Mouse (Mus musculus): Measurements from ENCODE around the gene Dffb. TPM values are rescaled to one million over a fixed set of nuclear protein-coding genes. Genes with fewer than 3 reads are reported as not detected.

Dffb gene
- total and polyA plus RNA-seq, 2 experiments: 1.8 to 5.9 TPM

GRCm38 (mm10) chr4:154019571-154019970, 44.6 kb upstream of the Dffb start:
- peak; percentile 38 for DNase-seq (ENCODE audit: extremely low read depth, low read depth, low spot score)
- no peak overlapping the region for H3K9ac ChIP-seq (ENCODE audit: low read depth, low read length)
- H3K79me2 ChIP-seq (ENCODE audit: control insufficient read depth, insufficient read depth, low read length): peaks cover 4% of the 10 kb centered on the region; the same call in 1 of the 2 replicates
- peaks cover 3% of the 10 kb centered on the region; the same call in 1 of the 2 replicates for H3K36me3 ChIP-seq (ENCODE audit: control insufficient read depth, insufficient read depth, low read length)
- H3K4me1 ChIP-seq (ENCODE audit: control insufficient read depth, insufficient read depth, low read length): no peaks in the 10 kb centered on the region
- no peak overlapping the region for H3K27ac ChIP-seq (replicated peaks; ENCODE audit: insufficient read depth, low read depth, low read length)
- 66% methylated on average over 7 of the region's 7 CpGs for WGBS
- H3K27me3 ChIP-seq (ENCODE audit: control insufficient read depth, insufficient read depth, low read length): no peaks in the 10 kb centered on the region
- H3K4me3 ChIP-seq (ENCODE audit: insufficient read depth, low read depth, low read length): no peak overlapping the region
- TF ChIP-seq POLR2A (IDR thresholded peaks at IDR 0.05; ENCODE audit: extremely low read depth, insufficient read depth, low read length) (no peak), CTCF (IDR thresholded peaks at IDR 0.05; ENCODE audit: low read depth, low read length) (peak; percentile 91)

GRCm38 (mm10) chr4:154015476-154015875, 40.5 kb upstream of the Dffb start:
- Histone ChIP-seq H3K4me3 (ENCODE audit: insufficient read depth, low read depth, low read length) (no peak overlapping the region), H3K9ac (ENCODE audit: low read depth, low read length) (no peak overlapping the region), H3K27ac (replicated peaks; ENCODE audit: insufficient read depth, low read depth, low read length) (no peak overlapping the region), H3K79me2 (ENCODE audit: control insufficient read depth, insufficient read depth, low read length) (peaks cover 32% of the 10 kb centered on the region), H3K27me3 (ENCODE audit: control insufficient read depth, insufficient read depth, low read length) (no peaks in the 10 kb centered on the region), H3K36me3 (ENCODE audit: control insufficient read depth, insufficient read depth, low read length) (peaks cover 3% of the 10 kb centered on the region; the same call in 1 of the 2 replicates), H3K4me1 (ENCODE audit: control insufficient read depth, insufficient read depth, low read length) (peaks cover 15% of the 10 kb centered on the region)
- DNase-seq (ENCODE audit: extremely low read depth, low read depth, low spot score): no peak
- WGBS: 89% methylated on average over 11 of the region's 11 CpGs
- TF ChIP-seq CTCF (IDR thresholded peaks at IDR 0.05; ENCODE audit: low read depth, low read length): no peak
- TF ChIP-seq POLR2A (IDR thresholded peaks at IDR 0.05; ENCODE audit: extremely low read depth, insufficient read depth, low read length): no peak

- Histone ChIP-seq H3K27me3 (ENCODE audit: control insufficient read depth, insufficient read depth, low read length) (no peaks in the 10 kb centered on the region), H3K4me1 (ENCODE audit: control insufficient read depth, insufficient read depth, low read length) (peaks cover 15% of the 10 kb centered on the region), H3K79me2 (ENCODE audit: control insufficient read depth, insufficient read depth, low read length) (peaks cover 32% of the 10 kb centered on the region), H3K9ac (ENCODE audit: low read depth, low read length) (peak overlapping the region; percentile 95), H3K4me3 (ENCODE audit: insufficient read depth, low read depth, low read length) (peak overlapping the region; percentile 82), H3K27ac (replicated peaks; ENCODE audit: insufficient read depth, low read depth, low read length) (0 out of 2 replicates have a peak overlapping the region, but pooled peaks have one; percentile 3), H3K36me3 (ENCODE audit: control insufficient read depth, insufficient read depth, low read length) (0 out of 2 replicates have a peak, but pooled peaks cover 3% of the 10 kb centered on the region)
- no peak for DNase-seq (ENCODE audit: extremely low read depth, low read depth, low spot score)
- WGBS: 2% methylated on average over 55 of the region's 55 CpGs
- TF ChIP-seq CTCF (IDR thresholded peaks at IDR 0.05; ENCODE audit: low read depth, low read length): no peak
Measured at GRCm38 (mm10) chr4:154012132-154012882, 37.4 kb upstream of the Dffb start.

GRCm38 (mm10) chr4:154011646-154012089, 36.7 kb upstream of the Dffb start, which contains the start of gene Lrrc47:
Gene Lrrc47, plus strand, starts transcription at chr4:154011731.
- peak within 1 kb of the TSS; percentile 82 for H3K4me3 ChIP-seq (ENCODE audit: insufficient read depth, low read depth, low read length)
- H3K79me2 ChIP-seq (ENCODE audit: control insufficient read depth, insufficient read depth, low read length): peaks cover 32% of the 10 kb centered on the region
- WGBS: under 1% methylated on average over 59 of the region's 59 CpGs
- H3K9ac ChIP-seq (ENCODE audit: low read depth, low read length): peak within 1 kb of the TSS; percentile 95
- TF ChIP-seq POLR2A (IDR thresholded peaks at IDR 0.05; ENCODE audit: extremely low read depth, insufficient read depth, low read length) (peak; percentile 41; the same call in 1 of the 2 replicates), CTCF (IDR thresholded peaks at IDR 0.05; ENCODE audit: low read depth, low read length) (no peak)
- H3K27me3 ChIP-seq (ENCODE audit: control insufficient read depth, insufficient read depth, low read length): no peaks in the 10 kb centered on the region
- 0 out of 2 replicates have a peak, but pooled peaks cover 3% of the 10 kb centered on the region for H3K36me3 ChIP-seq (ENCODE audit: control insufficient read depth, insufficient read depth, low read length)
- peak within 1 kb of the TSS; percentile 3; the same call in 1 of the 2 replicates for H3K27ac ChIP-seq (replicated peaks; ENCODE audit: insufficient read depth, low read depth, low read length)
- peak; percentile 79 for DNase-seq (ENCODE audit: extremely low read depth, low read depth, low spot score)
- H3K4me1 ChIP-seq (ENCODE audit: control insufficient read depth, insufficient read depth, low read length): peaks cover 15% of the 10 kb centered on the region

- H3K27me3 ChIP-seq (ENCODE audit: control insufficient read depth, insufficient read depth, low read length): no peaks in the 10 kb centered on the region
- no peak for TF ChIP-seq POLR2A (IDR thresholded peaks at IDR 0.05; ENCODE audit: extremely low read depth, insufficient read depth, low read length)
- TF ChIP-seq CTCF (IDR thresholded peaks at IDR 0.05; ENCODE audit: low read depth, low read length): no peak
- peak overlapping the region; percentile 56 for H3K9ac ChIP-seq (ENCODE audit: low read depth, low read length)
- no peak overlapping the region; the same call in 1 of the 2 replicates for H3K27ac ChIP-seq (replicated peaks; ENCODE audit: insufficient read depth, low read depth, low read length)
- peaks cover 15% of the 10 kb centered on the region for H3K4me1 ChIP-seq (ENCODE audit: control insufficient read depth, insufficient read depth, low read length)
- H3K79me2 ChIP-seq (ENCODE audit: control insufficient read depth, insufficient read depth, low read length): peaks cover 32% of the 10 kb centered on the region
- DNase-seq (ENCODE audit: extremely low read depth, low read depth, low spot score): no peak
- 30% methylated on average over 13 of the region's 13 CpGs for WGBS
- no peaks in the 10 kb centered on the region for H3K36me3 ChIP-seq (ENCODE audit: control insufficient read depth, insufficient read depth, low read length)
- H3K4me3 ChIP-seq (ENCODE audit: insufficient read depth, low read depth, low read length): peak overlapping the region; percentile 82
Measured at GRCm38 (mm10) chr4:154010907-154011645, 36.1 kb upstream of the Dffb start.

Data from liver, adult 2 months (tissue).